Mouse (Mus musculus) urinary bladder, postnatal 10 days (tissue): ENCODE results near the gene Amhr2.

Experiments used
- DNase-seq: peaks from one replicate; pipeline ENCODE4 v3.0.0; 2022; ENCODE audit warnings: low spot score

Amhr2 gene

GRCm38 (mm10) chr15:102445146-102445545, at the start of gene Amhr2:
Gene Amhr2, plus strand, starts transcription at chr15:102445367.
- no peak for DNase-seq

GRCm38 (mm10) chr15:102398629-102399028, 46.5 kb upstream of the Amhr2 start:
- no peak for DNase-seq

GRCm38 (mm10) chr15:102399229-102400221, 45.6 kb upstream of the Amhr2 start:
- peak; percentile 45 for DNase-seq

GRCm38 (mm10) chr15:102400476-102401045, 44.6 kb upstream of the Amhr2 start:
- DNase-seq: no peak

GRCm38 (mm10) chr15:102401278-102401677, 43.9 kb upstream of the Amhr2 start:
- no peak for DNase-seq

- no peak for DNase-seq
These were observed 43.0 kb upstream of the Amhr2 start for GRCm38 (mm10) chr15:102402210-102402609.

- no peak for DNase-seq
These were observed 40.3 kb upstream of the Amhr2 start for GRCm38 (mm10) chr15:102404608-102405488.

- DNase-seq: peak; percentile 88
These were observed 39.5 kb upstream of the Amhr2 start, which contains the start of gene Sp1 for GRCm38 (mm10) chr15:102405489-102406195. Gene Sp1, plus strand, starts transcription at chr15:102406143.

GRCm38 (mm10) chr15:102406196-102406911, 38.8 kb upstream of the Amhr2 start:
- DNase-seq: peak; percentile 46

- no peak for DNase-seq
These were observed 38.1 kb upstream of the Amhr2 start for GRCm38 (mm10) chr15:102406912-102407580.

- no peak for DNase-seq
These were observed 37.2 kb upstream of the Amhr2 start for GRCm38 (mm10) chr15:102407681-102408557.

GRCm38 (mm10) chr15:102408558-102409130, 36.5 kb upstream of the Amhr2 start:
- no peak for DNase-seq

GRCm38 (mm10) chr15:102409286-102409685, 35.9 kb upstream of the Amhr2 start:
- no peak for DNase-seq

- no peak for DNase-seq
These were observed 34.1 kb upstream of the Amhr2 start for GRCm38 (mm10) chr15:102411077-102411476.

GRCm38 (mm10) chr15:102413687-102414086, 31.5 kb upstream of the Amhr2 start:
- DNase-seq: no peak

- DNase-seq: no peak
These were observed 27.6 kb upstream of the Amhr2 start for GRCm38 (mm10) chr15:102417524-102417923.

GRCm38 (mm10) chr15:102420986-102421385, 24.2 kb upstream of the Amhr2 start:
- DNase-seq: no peak

GRCm38 (mm10) chr15:102421437-102421836, 23.7 kb upstream of the Amhr2 start:
- DNase-seq: no peak
